Mouse (Mus musculus) lung, adult 2 months (tissue): ENCODE data around the gene Lyg1. TPM values are rescaled to one million over a fixed set of nuclear protein-coding genes. Genes with fewer than 3 reads are reported as not detected.

ENCODE experiments used
- DNase-seq: peaks from one replicate; pipeline ENCODE4 v3.0.0; 2022
- H3K4me1 ChIP-seq: fragments of 200-500 bp; 2 replicates; pipeline ENCODE4 v1.6.1; 2011; ENCODE audit warnings: low read length; ENCODE audit not compliant: control insufficient read depth, insufficient read depth
- H3K4me3 ChIP-seq: fragments of 200-500 bp; replicated peaks from 2 replicates; pipeline ENCODE3; 2011; ENCODE audit warnings: low read depth, mild to moderate bottlenecking, control low read depth, low read length; ENCODE audit errors: extremely low read depth
- CTCF ChIP-seq: fragments of 200-500 bp; IDR thresholded peaks from 2 replicates; pipeline ENCODE4 v1.5.1; 2011; ENCODE audit warnings: mild to moderate bottlenecking, low read length, control low read depth; ENCODE audit not compliant: insufficient read depth
- POLR2A ChIP-seq: fragments of 200-500 bp; IDR thresholded peaks from 2 replicates; pipeline ENCODE4 v1.6.1; 2011; ENCODE audit warnings: low read depth, mild to moderate bottlenecking, control low read depth, low read length, borderline replicate concordance; ENCODE audit errors: extremely low read depth
- WGBS: fragments of 180-500 bp; shearing (Covaris S2); methylation state at CpG from one replicate; pipeline ENCODE4 v1.1.7; 2018; 5-methylcytosine and 5-hydroxymethylcytosine counted together
- polyA plus RNA-seq: library from polyadenylated mRNA; depleted of rRNA; stranded (reverse); fragments of >200 nt; gene quantifications from 2 replicates; pipeline ENCODE4 v1.2.3, GENCODE M21; 2012

Gene Lyg1
- polyA plus RNA-seq, 1 experiment: 7.4 TPM

GRCm38 (mm10) chr1:37954786-37955185 is 2.8 kb downstream of the Lyg1 start:
- 37% methylated on average over 7 of the region's 7 CpGs for WGBS

DNA sequence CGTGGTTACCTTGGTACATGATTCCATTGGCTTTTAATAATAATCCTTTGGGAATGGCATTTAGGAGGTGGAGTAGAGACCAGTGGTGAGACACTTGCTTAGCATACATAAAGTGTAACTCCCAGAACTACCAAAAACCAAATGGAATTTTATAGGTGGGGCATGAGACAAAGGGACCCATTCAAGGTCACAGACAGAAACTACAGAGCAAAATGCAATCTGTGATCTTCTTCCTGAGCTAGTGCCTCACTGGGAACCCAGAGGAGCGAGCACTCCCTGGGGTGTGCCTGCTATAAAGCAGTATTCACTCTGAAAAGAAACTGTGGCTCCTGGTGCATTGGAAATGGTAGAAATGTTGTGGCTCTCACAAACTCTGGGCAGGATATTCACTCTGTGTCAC is 8.7 kb downstream of the Lyg1 start:
- H3K4me3 ChIP-seq: no peak overlapping the region
- no peak for DNase-seq
- TF ChIP-seq POLR2A (no peak), CTCF (no peak)
- no peaks in the 10 kb centered on the region for H3K4me1 ChIP-seq
- WGBS: 64% methylated on average over 2 of the region's 2 CpGs

More at GRCm38 (mm10) chr1:37954786-37955185, 2.8 kb downstream of the Lyg1 start:
- DNase-seq: no peak
- Histone ChIP-seq H3K4me1 (peaks cover 3% of the 10 kb centered on the region; the same call in 1 of the 2 replicates), H3K4me3 (no peak overlapping the region)
- TF ChIP-seq POLR2A: no peak

DNA sequence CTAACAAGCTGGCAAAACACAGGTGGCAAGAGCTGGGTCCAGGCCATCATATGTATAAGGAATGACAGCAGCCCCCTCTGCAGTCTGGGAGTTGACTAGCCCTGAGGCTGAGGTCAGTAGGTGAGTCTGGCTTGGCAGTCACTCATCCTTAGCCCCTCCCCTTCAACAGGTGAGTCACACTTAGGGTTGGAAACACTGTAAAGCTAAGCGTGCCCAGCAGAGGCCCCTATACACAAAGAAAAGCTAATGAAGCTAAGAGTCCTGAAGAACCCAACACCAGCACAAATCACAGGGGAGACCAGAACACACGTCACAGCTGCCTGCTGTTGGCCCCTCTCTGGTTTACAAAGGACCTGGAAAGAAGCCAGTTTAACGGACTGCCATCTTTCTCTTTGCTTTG is 25.8 kb downstream of the Lyg1 start:
- peak; percentile 22 for DNase-seq

DNA sequence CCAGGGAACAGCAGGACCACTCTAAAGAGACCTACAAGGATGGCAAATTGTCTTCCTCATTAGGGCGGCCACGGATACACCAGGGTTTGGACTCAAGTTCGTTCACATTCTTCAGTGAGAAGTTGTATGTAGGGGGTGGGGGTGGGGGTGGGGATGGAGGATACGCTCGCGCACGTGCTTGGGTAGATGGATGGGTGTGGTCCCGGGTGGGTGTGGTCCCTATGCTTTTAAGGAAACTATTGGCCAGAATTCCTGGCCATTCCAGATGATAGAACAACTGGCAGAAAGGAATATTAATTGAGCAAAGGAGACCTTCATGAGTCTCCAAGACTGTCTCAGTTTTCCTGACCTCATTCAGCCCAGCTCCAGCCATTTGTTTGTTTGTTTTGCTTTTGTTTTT is 31.6 kb downstream of the Lyg1 start:
- 72% methylated on average over 8 of the region's 8 CpGs for WGBS
- Histone ChIP-seq H3K4me1 (no peaks in the 10 kb centered on the region), H3K4me3 (no peak overlapping the region)
- DNase-seq: no peak
- TF ChIP-seq POLR2A (no peak), CTCF (no peak)

More for the DNA sequence above, 25.8 kb downstream of the Lyg1 start:
- Histone ChIP-seq H3K4me3 (no peak overlapping the region), H3K4me1 (no peaks in the 10 kb centered on the region)
- WGBS: 8% methylated on average over 3 of the region's 3 CpGs
- TF ChIP-seq CTCF: 0 out of 2 replicates have a peak, but pooled peaks have one; percentile 9
- TF ChIP-seq POLR2A: no peak

DNA sequence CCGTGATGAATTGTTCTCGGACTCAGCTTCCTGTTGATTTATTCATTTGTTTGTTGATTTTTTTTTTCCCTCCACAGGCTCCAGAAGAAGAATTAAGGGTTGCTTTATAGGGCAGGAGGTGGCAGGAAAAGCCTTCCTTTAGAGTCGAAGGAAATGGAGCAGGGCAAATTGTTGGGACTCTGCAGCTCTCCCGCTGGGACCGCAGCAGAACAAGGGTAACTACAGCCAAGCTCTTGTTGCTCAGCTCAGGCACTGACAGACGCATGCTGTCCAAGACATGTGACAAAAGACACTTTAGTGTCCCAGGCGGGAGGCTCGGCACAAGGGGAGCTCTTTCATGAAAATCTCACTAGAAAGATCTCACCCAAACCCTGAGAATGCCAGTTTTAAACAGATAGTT is 35.0 kb downstream of the Lyg1 start:
- no peak for DNase-seq
- Histone ChIP-seq H3K4me1 (no peaks in the 10 kb centered on the region), H3K4me3 (no peak overlapping the region)
- 47% methylated on average over 8 of the region's 8 CpGs for WGBS
- TF ChIP-seq POLR2A: no peak
- TF ChIP-seq CTCF: no peak

- H3K4me3 ChIP-seq: no peak overlapping the region
- 58% methylated on average over 6 of the region's 6 CpGs for WGBS
- TF ChIP-seq CTCF: no peak
- no peak for TF ChIP-seq POLR2A
- H3K4me1 ChIP-seq: no peaks in the 10 kb centered on the region
- no peak for DNase-seq
Observed at GRCm38 (mm10) chr1:37918096-37918495, 39.5 kb downstream of the Lyg1 start.

DNA sequence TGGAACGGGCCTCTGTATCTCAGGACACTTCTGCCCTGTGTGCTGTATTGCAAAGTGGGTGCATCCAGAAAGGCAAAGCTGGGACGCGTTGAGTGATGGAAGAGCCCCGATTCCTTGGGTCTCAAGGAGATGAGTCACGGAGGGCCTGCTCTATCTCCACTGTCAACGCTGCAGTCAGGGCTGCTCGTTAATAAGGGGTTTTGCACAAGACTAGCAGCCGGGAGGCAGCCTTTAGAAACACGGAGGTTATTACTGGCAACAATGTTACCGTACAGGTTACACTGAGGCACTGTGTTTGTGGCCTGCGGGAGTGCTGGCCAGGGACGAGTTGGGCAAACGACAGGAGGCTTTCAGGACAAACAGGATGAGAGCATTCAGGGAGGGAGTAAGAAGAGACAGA is 39.9 kb downstream of the Lyg1 start:
- H3K4me3 ChIP-seq: no peak overlapping the region

GRCm38 (mm10) chr1:37916393-37916792 is 41.2 kb downstream of the Lyg1 start, which contains the start of gene Lyg2:
TSS of gene Lyg2 (minus strand) at chr1:37916493.
- Histone ChIP-seq H3K4me1 (no peaks in the 10 kb centered on the region), H3K4me3 (no peak within 1 kb of the TSS)
- 65% methylated on average over 5 of the region's 5 CpGs for WGBS
- no peak for DNase-seq
- TF ChIP-seq POLR2A: no peak
- TF ChIP-seq CTCF: no peak

More for the DNA sequence above, 39.9 kb downstream of the Lyg1 start:
- TF ChIP-seq POLR2A (no peak), CTCF (no peak)
- DNase-seq: no peak
- no peaks in the 10 kb centered on the region for H3K4me1 ChIP-seq
- WGBS: 68% methylated on average over 13 of the region's 13 CpGs

- H3K4me1 ChIP-seq: no peaks in the 10 kb centered on the region
- no peak overlapping the region for H3K4me3 ChIP-seq
- no peak for DNase-seq
- TF ChIP-seq POLR2A (no peak), CTCF (no peak)
- WGBS: 93% methylated on average over 2 of the region's 2 CpGs
Observed at GRCm38 (mm10) chr1:37912751-37913150, 44.8 kb downstream of the Lyg1 start.

GRCm38 (mm10) chr1:37903178-37903577 is 54.4 kb downstream of the Lyg1 start:
- DNase-seq: no peak
- 30% methylated on average over 6 of the region's 6 CpGs for WGBS
- H3K4me3 ChIP-seq: no peak overlapping the region
- no peak for TF ChIP-seq CTCF
- TF ChIP-seq POLR2A: no peak
- H3K4me1 ChIP-seq: no peaks in the 10 kb centered on the region

GRCm38 (mm10) chr1:37900288-37900687 is 57.3 kb downstream of the Lyg1 start:
- WGBS: 69% methylated on average over 6 of the region's 6 CpGs
- no peak for TF ChIP-seq POLR2A
- TF ChIP-seq CTCF: no peak
- Histone ChIP-seq H3K4me3 (no peak overlapping the region), H3K4me1 (no peaks in the 10 kb centered on the region)
- DNase-seq: no peak
